Mouse (Mus musculus) megakaryocyte progenitor cell, adult 5-6 weeks (primary cell): ENCODE results near the gene Fancd2. TPM values are rescaled to one million over a fixed set of nuclear protein-coding genes. Genes with fewer than 3 reads are reported as not detected.

ENCODE experiments used
- ATAC-seq: replicated peaks from 2 replicates; pipeline ENCODE4 v1.8.0; 2016; ENCODE audit warnings: mild to moderate bottlenecking, moderate TSS enrichment, inconsistent platforms; ENCODE audit not compliant: poor library complexity
- total RNA-seq, 2 experiments: library from RNA; stranded (forward) in 1 of 2; stranded (reverse) in 1 of 2; fragments of 157-497, 149-512 nt in 1 of 2; fragments of 200-1000 nt in 1 of 2; gene quantifications; 2 replicates each; pipeline versions ENCODE4 v1.2.3 to v1.2.4; 2015 to 2017

Fancd2 gene
- total RNA-seq, 2 experiments from 2014 or later: 24.3 to 26.6 TPM

GRCm38 (mm10) chr6:113517434-113518080 lies 13.9 kb upstream of the Fancd2 start:
- peak; percentile 75 for ATAC-seq

GRCm38 (mm10) chr6:113522310-113522709 lies 9.2 kb upstream of the Fancd2 start:
- no peak for ATAC-seq

GRCm38 (mm10) chr6:113523420-113523819 lies 8.1 kb upstream of the Fancd2 start:
- ATAC-seq: no peak

- ATAC-seq: no peak
These were observed 440 bp downstream of the Fancd2 start for GRCm38 (mm10) chr6:113531840-113532404.

GRCm38 (mm10) chr6:113534886-113535285 lies 3.4 kb downstream of the Fancd2 start:
- no peak for ATAC-seq

GRCm38 (mm10) chr6:113541610-113542009 lies 10.1 kb downstream of the Fancd2 start:
- no peak for ATAC-seq

- ATAC-seq: peak; percentile 86
These were observed 12.5 kb downstream of the Fancd2 start for GRCm38 (mm10) chr6:113543906-113544481.

- no peak for ATAC-seq
These were observed 28.3 kb downstream of the Fancd2 start for GRCm38 (mm10) chr6:113559736-113560135.

GRCm38 (mm10) chr6:113564557-113564956 lies 33.1 kb downstream of the Fancd2 start:
- ATAC-seq: no peak

GRCm38 (mm10) chr6:113576044-113576443 lies 44.6 kb downstream of the Fancd2 start:
- ATAC-seq: no peak

- no peak for ATAC-seq
These were observed 47.8 kb downstream of the Fancd2 start for GRCm38 (mm10) chr6:113579306-113579705.

- ATAC-seq: no peak
These were observed 51.5 kb downstream of the Fancd2 start for GRCm38 (mm10) chr6:113583023-113583422.

- ATAC-seq: no peak
These were observed 53.6 kb downstream of the Fancd2 start for GRCm38 (mm10) chr6:113585065-113585464.

- no peak for ATAC-seq
These were observed 55.1 kb downstream of the Fancd2 start for GRCm38 (mm10) chr6:113586466-113587183.

- ATAC-seq: no peak
These were observed 61.2 kb downstream of the Fancd2 start for GRCm38 (mm10) chr6:113592637-113593036.

- ATAC-seq: no peak
These were observed 66.5 kb downstream of the Fancd2 start for GRCm38 (mm10) chr6:113597945-113598344.

- ATAC-seq: no peak
These were observed 68.4 kb downstream of the Fancd2 start for GRCm38 (mm10) chr6:113599833-113600232.

- no peak for ATAC-seq
These were observed 69.2 kb downstream of the Fancd2 start, which contains the start of gene Fancd2os for GRCm38 (mm10) chr6:113600543-113601139. Gene Fancd2os (minus strand): TSS chr6:113600715.

GRCm38 (mm10) chr6:113602821-113603220 lies 71.3 kb downstream of the Fancd2 start:
- peak; percentile 42 for ATAC-seq

- no peak for ATAC-seq
These were observed 72.5 kb downstream of the Fancd2 start for GRCm38 (mm10) chr6:113603993-113604392.
